Mouse (Mus musculus) ES-Bruce4 (cell line): ENCODE data around the gene Ltb. TPM values are rescaled to one million over a fixed set of nuclear protein-coding genes. Genes with fewer than 3 reads are reported as not detected.

Experiments used
- H3K27ac ChIP-seq: 2 replicates; pipeline ENCODE4 v1.5.1; 2012; ENCODE audit warnings: low read length, inconsistent platforms; ENCODE audit not compliant: insufficient read depth
- H3K27me3 ChIP-seq: 2 replicates; pipeline ENCODE4 v1.6.1; 2012; ENCODE audit warnings: mild to moderate bottlenecking, low read length, inconsistent platforms; ENCODE audit not compliant: control insufficient read depth, poor library complexity, insufficient read depth, severe bottlenecking
- H3K36me3 ChIP-seq: 2 replicates; pipeline ENCODE4 v1.6.1; 2012; ENCODE audit warnings: inconsistent platforms, mild to moderate bottlenecking, low read length, moderate library complexity; ENCODE audit not compliant: control insufficient read depth, poor library complexity, insufficient read depth, severe bottlenecking
- H3K4me1 ChIP-seq: one replicate; pipeline ENCODE4 v1.8.1; 2011; ENCODE audit warnings: low read length; ENCODE audit not compliant: control insufficient read depth, insufficient read depth
- H3K4me3 ChIP-seq: 2 replicates; pipeline ENCODE4 v1.5.1; 2011; ENCODE audit warnings: low read depth, mild to moderate bottlenecking, low read length
- H3K9ac ChIP-seq: 2 replicates; pipeline ENCODE4 v1.6.1; 2012; ENCODE audit warnings: low read depth, mild to moderate bottlenecking, inconsistent platforms; ENCODE audit not compliant: poor library complexity, severe bottlenecking
- H3K9me3 ChIP-seq: replicated peaks from 2 replicates; pipeline ENCODE4 v1.6.1; 2012; ENCODE audit warnings: mild to moderate bottlenecking, low read length, inconsistent platforms; ENCODE audit not compliant: control insufficient read depth, poor library complexity, insufficient read depth, severe bottlenecking
- CTCF ChIP-seq: IDR thresholded peaks from one replicate; pipeline ENCODE4 v1.8.1; 2011; ENCODE audit warnings: low read depth, low read length
- EP300 ChIP-seq: IDR thresholded peaks from 2 replicates; pipeline ENCODE4 v1.6.1; 2011; ENCODE audit warnings: low read depth, low read length; ENCODE audit not compliant: insufficient read depth
- POLR2A ChIP-seq: IDR thresholded peaks from one replicate; pipeline ENCODE4 v1.8.1; 2011; ENCODE audit warnings: low read length; ENCODE audit not compliant: insufficient read depth
- polyA plus RNA-seq: library from polyadenylated mRNA; stranded (reverse); fragments of >200 nt; gene quantifications from 2 replicates; pipeline ENCODE4 v1.2.4, GENCODE M21; 2011; ENCODE audit warnings: low read depth; ENCODE audit not compliant: missing spikeins, insufficient read depth, insufficient read length

Ltb gene
- polyA plus RNA-seq, 1 experiment, result 10.7 TPM

DNA sequence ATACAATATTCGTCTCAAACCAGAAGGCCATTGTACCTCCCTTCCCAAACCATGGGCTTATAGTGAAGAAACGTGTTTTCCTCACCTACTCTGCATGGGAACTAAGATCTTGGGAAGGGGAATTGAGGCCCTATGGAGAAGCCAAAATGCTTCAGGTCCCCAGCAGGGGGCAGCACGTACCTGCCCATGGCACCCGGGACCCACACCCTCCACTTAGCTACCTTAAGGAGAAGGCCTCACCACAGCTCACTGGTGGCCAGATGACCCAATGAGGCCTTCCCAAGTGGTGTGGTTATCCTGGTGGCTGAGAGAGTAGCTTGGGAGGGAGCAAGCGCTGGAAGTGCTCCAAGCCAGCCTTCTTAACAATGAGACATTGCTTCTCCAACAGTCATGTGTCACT, 15.7 kb upstream of the Ltb start:
- no peak overlapping the region for H3K27ac ChIP-seq
- no peaks in the 10 kb centered on the region for H3K4me1 ChIP-seq
- TF ChIP-seq POLR2A, result no peak
- 0 out of 2 replicates have a peak, but pooled peaks have one; percentile 22 for TF ChIP-seq EP300
- TF ChIP-seq CTCF, result peak; percentile 96
- H3K27me3 ChIP-seq, result no peaks in the 10 kb centered on the region
- no peak overlapping the region for H3K9ac ChIP-seq
- H3K9me3 ChIP-seq, result no peaks in the 10 kb centered on the region
- H3K4me3 ChIP-seq, result no peak overlapping the region
- H3K36me3 ChIP-seq, result no peaks in the 10 kb centered on the region

DNA sequence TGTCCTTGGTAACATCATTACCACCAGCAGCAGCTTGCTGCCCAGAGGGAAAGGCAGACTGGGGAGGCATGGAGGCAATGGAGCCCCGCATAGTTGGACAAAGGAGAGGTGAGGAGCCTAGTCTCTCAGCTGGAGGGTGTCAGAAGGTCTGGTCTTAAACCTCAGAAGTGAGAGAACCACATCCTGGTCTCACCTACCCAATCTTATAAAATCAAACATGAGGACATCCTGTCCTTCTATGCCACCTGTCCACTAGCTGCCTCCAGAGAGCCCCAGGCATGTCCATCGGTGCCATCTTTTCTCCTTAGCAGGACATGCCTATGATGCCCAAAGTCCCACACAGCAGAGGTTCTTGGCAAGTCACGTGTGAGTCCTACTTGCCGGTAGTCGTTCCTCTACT, 14.1 kb upstream of the Ltb start:
- Histone ChIP-seq H3K36me3 (no peaks in the 10 kb centered on the region), H3K9ac (no peak overlapping the region), H3K9me3 (no peaks in the 10 kb centered on the region), H3K27ac (no peak overlapping the region), H3K4me1 (no peaks in the 10 kb centered on the region), H3K4me3 (no peak overlapping the region), H3K27me3 (no peaks in the 10 kb centered on the region)
- TF ChIP-seq EP300 (no peak), POLR2A (no peak), CTCF (no peak)

DNA sequence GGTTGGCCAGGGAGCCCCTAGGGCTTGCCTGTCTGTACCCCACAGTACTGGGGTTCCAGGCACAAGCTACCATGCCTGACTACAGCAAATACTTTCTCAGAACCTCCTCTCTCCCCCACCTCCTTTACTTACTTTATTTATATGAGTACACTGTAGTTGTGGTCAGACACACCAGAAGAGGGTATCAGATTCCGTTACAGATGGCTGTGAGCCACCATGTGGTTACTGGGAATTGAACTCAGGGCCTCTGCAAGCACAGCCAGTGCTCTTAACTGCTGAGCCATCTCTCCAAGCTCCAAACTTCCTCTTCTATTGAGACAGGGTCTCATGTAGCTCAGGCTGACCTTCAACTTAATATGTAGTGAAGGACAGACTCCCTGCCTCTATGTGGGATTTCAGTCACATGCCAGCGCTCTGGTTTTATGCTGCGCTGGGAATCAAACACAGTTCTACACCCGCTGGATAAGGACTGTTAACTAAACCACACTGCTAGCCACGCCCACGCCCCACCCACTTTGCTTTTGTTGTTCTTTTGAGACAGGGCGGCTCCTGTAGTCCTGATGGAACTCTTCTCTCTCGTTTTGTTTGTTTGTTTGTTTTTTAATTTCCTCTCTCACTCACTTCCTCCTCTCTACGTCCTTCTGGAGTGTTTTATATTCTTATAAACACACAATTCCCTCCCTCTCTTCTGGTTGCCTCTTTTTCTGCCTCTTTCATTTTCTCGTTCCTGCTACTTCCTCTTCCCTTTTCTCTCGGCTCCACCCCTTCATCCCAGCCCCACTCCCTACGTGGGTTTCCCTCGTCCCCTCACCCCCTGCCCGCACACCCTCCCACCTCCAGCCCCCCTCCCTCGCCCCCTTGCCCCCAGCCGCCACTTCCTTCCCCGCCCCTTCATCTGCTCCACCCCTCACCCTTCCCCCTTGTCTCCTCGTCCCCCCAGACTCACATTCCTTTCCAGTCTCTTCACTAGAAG, 8.3 kb upstream of the Ltb start:
- Histone ChIP-seq H3K9ac (no peak overlapping the region), H3K4me3 (peak overlapping the region; percentile 45), H3K9me3 (no peaks in the 10 kb centered on the region), H3K4me1 (no peaks in the 10 kb centered on the region), H3K27ac (peak overlapping the region; percentile 32; the same call in 1 of the 2 replicates), H3K36me3 (no peaks in the 10 kb centered on the region), H3K27me3 (no peaks in the 10 kb centered on the region)
- TF ChIP-seq POLR2A, result no peak
- no peak for TF ChIP-seq EP300
- no peak for TF ChIP-seq CTCF

DNA sequence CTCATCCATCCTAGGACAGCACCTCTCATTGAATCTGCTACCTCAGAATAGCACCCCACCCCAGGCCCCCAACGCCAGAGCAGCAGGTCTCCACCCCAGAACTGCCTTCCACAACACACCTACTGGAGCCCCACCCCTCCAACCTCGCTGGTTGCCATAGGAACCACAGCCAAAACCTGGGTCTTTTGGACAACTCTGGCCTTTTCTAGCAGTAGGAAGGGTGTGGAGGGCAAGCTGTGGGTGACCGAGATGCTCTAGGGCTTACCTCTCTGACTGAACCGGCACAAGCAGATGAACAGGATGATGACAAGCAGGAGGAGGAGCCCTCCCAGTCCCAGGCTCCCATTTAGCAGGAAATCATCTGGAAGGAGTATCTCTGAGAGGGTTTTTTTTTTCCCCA, 7.6 kb upstream of the Ltb start:
- Histone ChIP-seq H3K27ac (0 out of 2 replicates have a peak overlapping the region, but pooled peaks have one; percentile 1), H3K4me1 (no peaks in the 10 kb centered on the region), H3K4me3 (peak overlapping the region; percentile 6), H3K27me3 (no peaks in the 10 kb centered on the region), H3K9ac (no peak overlapping the region), H3K36me3 (no peaks in the 10 kb centered on the region), H3K9me3 (no peaks in the 10 kb centered on the region)
- TF ChIP-seq POLR2A (no peak), EP300 (no peak), CTCF (no peak)

DNA sequence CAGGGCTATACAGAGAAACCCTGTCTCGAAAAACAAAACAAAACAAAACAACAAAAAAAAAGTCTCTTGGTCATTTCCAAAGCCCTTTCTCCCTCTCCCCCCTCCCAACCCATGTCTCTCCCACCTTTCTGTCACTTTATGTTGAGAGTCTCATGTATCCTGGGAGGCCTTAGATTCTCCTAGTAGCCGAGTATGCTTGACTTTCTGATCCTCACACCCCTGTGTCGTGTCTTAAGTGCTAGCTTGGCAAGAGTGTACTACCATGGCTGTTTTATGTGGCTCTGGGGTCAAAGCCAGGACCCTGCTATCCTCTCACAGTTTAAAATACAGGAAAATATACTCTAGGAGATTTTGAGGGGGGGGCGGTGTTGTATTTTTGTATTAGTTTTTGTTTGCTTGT, 6.9 kb upstream of the Ltb start:
- H3K27me3 ChIP-seq, result no peaks in the 10 kb centered on the region
- 0 out of 2 replicates have a peak overlapping the region, but pooled peaks have one; percentile 21 for H3K27ac ChIP-seq
- no peaks in the 10 kb centered on the region for H3K4me1 ChIP-seq
- TF ChIP-seq EP300 (no peak), POLR2A (no peak), CTCF (no peak)
- no peak overlapping the region for H3K4me3 ChIP-seq
- H3K36me3 ChIP-seq, result no peaks in the 10 kb centered on the region
- no peak overlapping the region; the same call in 1 of the 2 replicates for H3K9ac ChIP-seq
- no peaks in the 10 kb centered on the region for H3K9me3 ChIP-seq

DNA sequence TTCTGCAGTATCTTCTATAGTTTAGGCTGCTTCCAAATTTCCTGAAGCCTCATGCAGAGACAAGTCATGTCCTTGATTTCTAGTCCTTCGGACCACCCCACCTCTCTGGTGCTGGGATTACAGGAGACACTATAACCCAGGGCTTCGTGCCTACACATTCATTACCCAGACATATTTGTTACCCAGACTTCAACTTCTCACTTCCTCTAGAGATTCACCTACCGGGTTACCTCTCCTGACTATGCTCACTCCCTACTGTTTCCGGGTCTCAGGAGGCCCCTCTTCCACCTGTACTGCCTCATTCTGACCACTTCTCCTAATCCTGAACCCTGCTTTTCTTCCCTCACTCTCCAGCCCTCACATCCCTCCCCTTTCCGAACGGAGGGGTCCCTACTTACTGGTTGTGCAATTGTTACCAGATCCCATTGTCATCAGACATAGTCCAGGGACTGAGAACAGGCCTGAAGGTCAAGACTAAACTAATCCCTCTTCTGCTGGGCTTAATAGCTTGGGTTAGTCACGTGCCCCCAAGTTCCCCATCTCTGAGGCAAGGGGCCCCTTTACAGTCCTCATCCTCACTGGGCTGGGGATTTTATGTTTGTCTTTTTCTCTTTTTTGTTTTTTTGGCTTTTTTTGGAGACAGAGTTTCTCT, 6.2 kb upstream of the Ltb start, which contains the start of gene Lst1:
Gene Lst1, minus strand, starts transcription at position 481 of the 652 bp plus-strand sequence.
- Histone ChIP-seq H3K9me3 (no peaks in the 10 kb centered on the region), H3K4me3 (no peak within 1 kb of the TSS), H3K27ac (0 out of 2 replicates have a peak within 1 kb of the TSS, but pooled peaks have one; percentile 21), H3K36me3 (no peaks in the 10 kb centered on the region), H3K9ac (no peak within 1 kb of the TSS; the same call in 1 of the 2 replicates), H3K4me1 (no peaks in the 10 kb centered on the region), H3K27me3 (no peaks in the 10 kb centered on the region)
- TF ChIP-seq POLR2A, result no peak
- TF ChIP-seq CTCF, result no peak
- no peak for TF ChIP-seq EP300
